Mouse (Mus musculus): ENCODE data around the gene Ube2m. TPM values are rescaled to one million over a fixed set of nuclear protein-coding genes. Genes with fewer than 3 reads are reported as not detected.

Ube2m gene
- polyA plus RNA-seq, 1 experiment from 2014 or later, result 107 TPM

GRCm38 (mm10) chr7:13013671-13014070 is 24.4 kb downstream of the Ube2m start:
- Histone ChIP-seq H3K9ac (no peak overlapping the region), H3K4me2 (no peak overlapping the region), H3K27ac (no peak overlapping the region), H3K4me1 (peaks cover 9% of the 10 kb centered on the region), H3K27me3 (replicated peaks) (no peaks in the 10 kb centered on the region), H3K36me3 (no peaks in the 10 kb centered on the region), H3K4me3 (replicated peaks) (no peak overlapping the region), H3K9me3 (no peaks in the 10 kb centered on the region)
- ATAC-seq (ENCODE audit: insufficient read depth, low FRiP score, low read depth), result no peak
- WGBS, result 68% methylated on average over 4 of the region's 4 CpGs

- Histone ChIP-seq H3K4me3 (replicated peaks) (peak within 1 kb of the TSS; percentile 73), H3K27ac (peak within 1 kb of the TSS; percentile 98), H3K27me3 (replicated peaks) (no peaks in the 10 kb centered on the region), H3K36me3 (peaks cover 23% of the 10 kb centered on the region), H3K4me2 (peak within 1 kb of the TSS; percentile 85), H3K9me3 (no peaks in the 10 kb centered on the region), H3K4me1 (peaks cover 15% of the 10 kb centered on the region), H3K9ac (peak within 1 kb of the TSS; percentile 74)
- WGBS, result 13% methylated on average over 26 of the region's 26 CpGs
- ATAC-seq (ENCODE audit: insufficient read depth, low FRiP score, low read depth), result no peak
Measured at GRCm38 (mm10) chr7:13010005-13010908, 27.8 kb downstream of the Ube2m start, which contains the start of gene Zbtb45. TSS of gene Zbtb45 (minus strand) at chr7:13010034.

- H3K27me3 ChIP-seq (replicated peaks), result no peaks in the 10 kb centered on the region
- H3K36me3 ChIP-seq, result peaks cover 23% of the 10 kb centered on the region
- H3K4me1 ChIP-seq, result peaks cover 15% of the 10 kb centered on the region
- peak overlapping the region; percentile 85 for H3K4me2 ChIP-seq
- H3K9ac ChIP-seq, result peak overlapping the region; percentile 74
- H3K4me3 ChIP-seq (replicated peaks), result peak overlapping the region; percentile 73
- H3K27ac ChIP-seq, result peak overlapping the region; percentile 98
- WGBS, result under 1% methylated on average over 42 of the region's 42 CpGs
- H3K9me3 ChIP-seq, result no peaks in the 10 kb centered on the region
- ATAC-seq (ENCODE audit: insufficient read depth, low FRiP score, low read depth), result peak; percentile 89
Measured at GRCm38 (mm10) chr7:13009143-13010004, 28.7 kb downstream of the Ube2m start.

- Histone ChIP-seq H3K9me3 (no peaks in the 10 kb centered on the region), H3K4me1 (peaks cover 15% of the 10 kb centered on the region), H3K4me2 (no peak overlapping the region; the same call in 1 of the 2 replicates), H3K27ac (no peak overlapping the region), H3K27me3 (replicated peaks) (no peaks in the 10 kb centered on the region), H3K4me3 (replicated peaks) (no peak overlapping the region), H3K36me3 (peaks cover 23% of the 10 kb centered on the region), H3K9ac (no peak overlapping the region)
- no peak for ATAC-seq (ENCODE audit: insufficient read depth, low FRiP score, low read depth)
- 56% methylated on average over 57 of the region's 57 CpGs for WGBS
Measured at GRCm38 (mm10) chr7:13007341-13008092, 30.6 kb downstream of the Ube2m start.

- ATAC-seq (ENCODE audit: insufficient read depth, low FRiP score, low read depth), result no peak
- Histone ChIP-seq H3K4me3 (replicated peaks) (no peak overlapping the region), H3K27me3 (replicated peaks) (no peaks in the 10 kb centered on the region), H3K4me1 (peaks cover 15% of the 10 kb centered on the region), H3K9ac (no peak overlapping the region), H3K27ac (no peak overlapping the region), H3K36me3 (peaks cover 23% of the 10 kb centered on the region), H3K4me2 (no peak overlapping the region), H3K9me3 (no peaks in the 10 kb centered on the region)
- 90% methylated on average over 10 of the region's 10 CpGs for WGBS
Measured at GRCm38 (mm10) chr7:13006531-13006930, 31.5 kb downstream of the Ube2m start.

- 86% methylated on average over 17 of the region's 17 CpGs for WGBS
- Histone ChIP-seq H3K9ac (no peak overlapping the region), H3K27me3 (replicated peaks) (no peaks in the 10 kb centered on the region), H3K4me2 (no peak overlapping the region), H3K27ac (no peak overlapping the region), H3K4me3 (replicated peaks) (no peak overlapping the region), H3K4me1 (peaks cover 15% of the 10 kb centered on the region), H3K9me3 (no peaks in the 10 kb centered on the region), H3K36me3 (peaks cover 23% of the 10 kb centered on the region)
- ATAC-seq (ENCODE audit: insufficient read depth, low FRiP score, low read depth), result no peak
Measured at GRCm38 (mm10) chr7:13006011-13006410, 32.1 kb downstream of the Ube2m start.

GRCm38 (mm10) chr7:13003380-13003779 is 34.7 kb downstream of the Ube2m start:
- no peaks in the 10 kb centered on the region for H3K9me3 ChIP-seq
- H3K4me3 ChIP-seq (replicated peaks), result no peak overlapping the region
- no peak overlapping the region for H3K27ac ChIP-seq
- peaks cover 23% of the 10 kb centered on the region for H3K36me3 ChIP-seq
- no peak for ATAC-seq (ENCODE audit: insufficient read depth, low FRiP score, low read depth)
- H3K4me2 ChIP-seq, result no peak overlapping the region
- 76% methylated on average over 5 of the region's 5 CpGs for WGBS
- H3K4me1 ChIP-seq, result peaks cover 4% of the 10 kb centered on the region; the same call in 1 of the 2 replicates
- H3K9ac ChIP-seq, result no peak overlapping the region
- no peaks in the 10 kb centered on the region for H3K27me3 ChIP-seq (replicated peaks)

- H3K9me3 ChIP-seq, result no peaks in the 10 kb centered on the region
- no peak overlapping the region for H3K4me3 ChIP-seq (replicated peaks)
- peaks cover 11% of the 10 kb centered on the region; the same call in 1 of the 2 replicates for H3K36me3 ChIP-seq
- H3K9ac ChIP-seq, result no peak overlapping the region
- H3K4me2 ChIP-seq, result no peak overlapping the region
- 41% methylated on average over 1 of the region's 1 CpGs for WGBS
- no peaks in the 10 kb centered on the region for H3K4me1 ChIP-seq
- no peak overlapping the region for H3K27ac ChIP-seq
- ATAC-seq (ENCODE audit: insufficient read depth, low FRiP score, low read depth), result no peak
- no peaks in the 10 kb centered on the region for H3K27me3 ChIP-seq (replicated peaks)
Measured at GRCm38 (mm10) chr7:13001584-13001983, 36.5 kb downstream of the Ube2m start.

GRCm38 (mm10) chr7:12998851-12999250 is 39.2 kb downstream of the Ube2m start, which contains the start of gene Trim28:
TSS of gene Trim28 (plus strand) at chr7:12999114.
- WGBS, result 78% methylated on average over 3 of the region's 3 CpGs
- ATAC-seq (ENCODE audit: insufficient read depth, low FRiP score, low read depth), result no peak

GRCm38 (mm10) chr7:12998053-12998452 is 40.0 kb downstream of the Ube2m start, which contains the start of gene Slc27a5:
TSS of gene Slc27a5 (minus strand) at chr7:12998192.
- Histone ChIP-seq H3K27ac (no peak within 1 kb of the TSS), H3K36me3 (no peaks in the 10 kb centered on the region), H3K4me1 (no peaks in the 10 kb centered on the region), H3K9ac (no peak within 1 kb of the TSS), H3K4me3 (replicated peaks) (no peak within 1 kb of the TSS), H3K27me3 (replicated peaks) (no peaks in the 10 kb centered on the region), H3K4me2 (no peak within 1 kb of the TSS), H3K9me3 (no peaks in the 10 kb centered on the region)
- peak; percentile 31; the same call in 1 of the 2 replicates for ATAC-seq (ENCODE audit: insufficient read depth, low FRiP score, low read depth)
- WGBS, result 74% methylated on average over 5 of the region's 5 CpGs

More at GRCm38 (mm10) chr7:12998851-12999250, 39.2 kb downstream of the Ube2m start, which contains the start of gene Trim28:
- Histone ChIP-seq H3K9ac (no peak within 1 kb of the TSS), H3K36me3 (no peaks in the 10 kb centered on the region), H3K9me3 (no peaks in the 10 kb centered on the region), H3K27me3 (replicated peaks) (no peaks in the 10 kb centered on the region), H3K27ac (no peak within 1 kb of the TSS), H3K4me3 (replicated peaks) (no peak within 1 kb of the TSS), H3K4me2 (no peak within 1 kb of the TSS), H3K4me1 (no peaks in the 10 kb centered on the region)

- H3K36me3 ChIP-seq, result no peaks in the 10 kb centered on the region
- H3K4me1 ChIP-seq, result no peaks in the 10 kb centered on the region
- WGBS, result 57% methylated on average over 5 of the region's 5 CpGs
- H3K4me3 ChIP-seq (replicated peaks), result no peak overlapping the region
- H3K4me2 ChIP-seq, result no peak overlapping the region
- H3K27ac ChIP-seq, result no peak overlapping the region
- no peak for ATAC-seq (ENCODE audit: insufficient read depth, low FRiP score, low read depth)
- H3K9ac ChIP-seq, result no peak overlapping the region
- H3K9me3 ChIP-seq, result no peaks in the 10 kb centered on the region
- no peaks in the 10 kb centered on the region for H3K27me3 ChIP-seq (replicated peaks)
Measured at GRCm38 (mm10) chr7:12997230-12997629, 40.8 kb downstream of the Ube2m start.
